Mouse (Mus musculus) stomach, embryonic 14.5 days (tissue): ENCODE results near the gene Trir. TPM values are rescaled to one million over a fixed set of nuclear protein-coding genes. Genes with fewer than 3 reads are reported as not detected.

Experiments used
- ATAC-seq: fragments of 200-750 bp; cut with Nextera tagmentation; 2 replicates; pipeline ENCODE4 v1.8.0; 2017; ENCODE audit warnings: low read depth, moderate TSS enrichment; ENCODE audit not compliant: insufficient number of reproducible peaks, insufficient read depth, low FRiP score
- H3K27ac ChIP-seq: fragments of 300-500 bp; sonication (generic); 2 replicates; pipeline ENCODE4 v1.5.1; 2014; ENCODE audit warnings: mild to moderate bottlenecking, low read length, moderate library complexity, mixed read lengths
- H3K27me3 ChIP-seq: fragments of 300-500 bp; sonication (generic); 2 replicates; pipeline ENCODE4 v1.6.1; 2014; ENCODE audit warnings: low read length, control low read depth, mixed read lengths; ENCODE audit not compliant: control insufficient read depth, insufficient read depth
- H3K36me3 ChIP-seq: fragments of 300-500 bp; sonication (generic); 2 replicates; pipeline ENCODE4 v1.6.1; 2014; ENCODE audit warnings: mild to moderate bottlenecking, control low read depth, low read length, moderate library complexity, mixed read lengths; ENCODE audit not compliant: control insufficient read depth, insufficient read depth
- H3K4me1 ChIP-seq: fragments of 300-500 bp; sonication (generic); 2 replicates; pipeline ENCODE4 v1.6.1; 2014; ENCODE audit warnings: low read length, control low read depth, mixed read lengths; ENCODE audit not compliant: control insufficient read depth, insufficient read depth
- H3K4me2 ChIP-seq: fragments of 300-500 bp; sonication (generic); replicated peaks from 2 replicates; pipeline ENCODE4 v1.6.1; 2014; ENCODE audit warnings: low read depth, low read length, control low read depth
- H3K4me3 ChIP-seq: fragments of 300-500 bp; sonication (generic); 2 replicates; pipeline ENCODE4 v1.5.1; 2014; ENCODE audit warnings: low read depth, low read length, control low read depth
- H3K9ac ChIP-seq: fragments of 300-500 bp; sonication (generic); replicated peaks from 2 replicates; pipeline ENCODE4 v1.6.1; 2014; ENCODE audit warnings: low read depth, mild to moderate bottlenecking, control low read depth, low read length, moderate library complexity, mixed read lengths
- H3K9me3 ChIP-seq: fragments of 300-500 bp; sonication (generic); 2 replicates; pipeline ENCODE4 v1.6.1; 2016; ENCODE audit warnings: low read depth, low read length, control low read depth; ENCODE audit not compliant: control insufficient read depth
- WGBS: fragments of 180-500 bp; shearing (Covaris S2); extraction: QIAGEN DNeasy Blood & Tissue Kit; methylation state at CpG from one replicate; pipeline ENCODE4 v1.1.7; 2014; 5-methylcytosine and 5-hydroxymethylcytosine counted together
- polyA plus RNA-seq: library from polyadenylated mRNA; unstranded; fragments of >200 nt; fragmentation: Nextera tagmentation; extraction: Ambion mirVana; gene quantifications from 2 replicates; pipeline ENCODE4 v1.2.1, GENCODE M21; 2014

The Trir gene
- polyA plus RNA-seq, 1 experiment from 2014 or later: 136 TPM

DNA sequence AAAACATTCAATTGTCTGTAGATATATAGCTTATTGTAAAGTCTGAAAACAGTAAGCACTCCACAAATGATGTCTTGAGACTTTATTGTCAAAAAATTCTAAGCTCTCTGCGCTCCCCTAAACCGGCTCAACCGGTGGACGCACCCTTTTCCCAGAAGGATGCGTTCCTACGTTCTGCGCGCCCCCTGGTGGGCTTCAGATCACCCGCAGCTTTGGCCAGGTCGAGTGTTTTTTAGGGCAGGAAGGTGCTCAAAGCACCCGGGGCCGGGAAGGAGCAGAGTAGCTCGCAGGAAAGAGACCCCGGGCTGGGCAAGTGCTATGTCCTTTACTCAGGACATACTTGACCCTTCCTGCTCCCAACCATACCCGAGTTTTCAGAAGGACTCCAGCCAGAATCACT lies 36.8 kb upstream of the Trir start:
- Histone ChIP-seq H3K27ac (peak overlapping the region; percentile 84), H3K4me1 (peaks cover 17% of the 10 kb centered on the region), H3K9me3 (no peaks in the 10 kb centered on the region), H3K4me2 (peak overlapping the region; percentile 78), H3K27me3 (0 out of 2 replicates have a peak, but pooled peaks cover 3% of the 10 kb centered on the region), H3K4me3 (peak overlapping the region; percentile 68), H3K9ac (peak overlapping the region; percentile 52; the same call in 1 of the 2 replicates), H3K36me3 (no peaks in the 10 kb centered on the region)
- ATAC-seq: peak; percentile 61
- WGBS: under 1% methylated on average over 15 of the region's 15 CpGs

GRCm38 (mm10) chr8:84990349-84990748 lies 36.3 kb upstream of the Trir start, which contains the start of gene Hook2:
Gene Hook2 (plus strand): TSS chr8:84990603.
- WGBS: under 1% methylated on average over 28 of the region's 28 CpGs
- peak within 1 kb of the TSS; percentile 84 for H3K27ac ChIP-seq
- ATAC-seq: peak; percentile 79
- peaks cover 12% of the 10 kb centered on the region; the same call in 1 of the 2 replicates for H3K4me1 ChIP-seq
- H3K4me3 ChIP-seq: peak within 1 kb of the TSS; percentile 68
- H3K4me2 ChIP-seq: peak within 1 kb of the TSS; percentile 78
- no peaks in the 10 kb centered on the region for H3K9me3 ChIP-seq
- H3K36me3 ChIP-seq: no peaks in the 10 kb centered on the region
- H3K9ac ChIP-seq: peak within 1 kb of the TSS; percentile 67
- 0 out of 2 replicates have a peak, but pooled peaks cover 3% of the 10 kb centered on the region for H3K27me3 ChIP-seq

GRCm38 (mm10) chr8:84990836-84991235 lies 35.8 kb upstream of the Trir start:
- Histone ChIP-seq H3K4me3 (peak overlapping the region; percentile 68), H3K9ac (peak overlapping the region; percentile 67), H3K4me2 (peak overlapping the region; percentile 78), H3K4me1 (0 out of 2 replicates have a peak, but pooled peaks cover 10% of the 10 kb centered on the region), H3K27ac (peak overlapping the region; percentile 84), H3K36me3 (no peaks in the 10 kb centered on the region), H3K9me3 (no peaks in the 10 kb centered on the region), H3K27me3 (0 out of 2 replicates have a peak, but pooled peaks cover 3% of the 10 kb centered on the region)
- peak; percentile 82 for ATAC-seq
- 2% methylated on average over 15 of the region's 15 CpGs for WGBS

DNA sequence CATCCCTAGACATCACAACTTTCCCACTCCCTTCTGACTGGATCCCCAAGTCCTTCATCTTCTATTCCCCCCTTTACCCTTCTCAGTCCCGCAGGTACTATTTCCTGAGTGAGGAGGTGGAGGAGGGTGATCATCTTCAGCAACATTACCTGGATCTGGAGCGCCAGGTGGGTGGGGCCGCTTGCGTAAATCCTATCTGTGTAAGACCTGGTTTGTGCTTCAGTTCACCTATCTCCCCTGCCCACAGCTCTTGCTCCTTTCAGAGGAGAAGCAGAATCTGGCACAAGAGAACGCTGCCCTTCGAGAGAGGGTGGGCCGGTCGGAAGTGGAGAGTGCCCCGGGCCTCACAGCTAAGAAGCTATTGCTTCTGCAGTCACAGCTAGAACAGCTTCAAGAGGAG lies 32.2 kb upstream of the Trir start:
- no peaks in the 10 kb centered on the region for H3K27me3 ChIP-seq
- H3K9me3 ChIP-seq: no peaks in the 10 kb centered on the region
- 91% methylated on average over 9 of the region's 9 CpGs for WGBS
- H3K4me3 ChIP-seq: no peak overlapping the region
- H3K4me1 ChIP-seq: peaks cover 11% of the 10 kb centered on the region
- no peak overlapping the region for H3K9ac ChIP-seq
- ATAC-seq: no peak
- H3K4me2 ChIP-seq: no peak overlapping the region
- H3K36me3 ChIP-seq: no peaks in the 10 kb centered on the region
- H3K27ac ChIP-seq: no peak overlapping the region

DNA sequence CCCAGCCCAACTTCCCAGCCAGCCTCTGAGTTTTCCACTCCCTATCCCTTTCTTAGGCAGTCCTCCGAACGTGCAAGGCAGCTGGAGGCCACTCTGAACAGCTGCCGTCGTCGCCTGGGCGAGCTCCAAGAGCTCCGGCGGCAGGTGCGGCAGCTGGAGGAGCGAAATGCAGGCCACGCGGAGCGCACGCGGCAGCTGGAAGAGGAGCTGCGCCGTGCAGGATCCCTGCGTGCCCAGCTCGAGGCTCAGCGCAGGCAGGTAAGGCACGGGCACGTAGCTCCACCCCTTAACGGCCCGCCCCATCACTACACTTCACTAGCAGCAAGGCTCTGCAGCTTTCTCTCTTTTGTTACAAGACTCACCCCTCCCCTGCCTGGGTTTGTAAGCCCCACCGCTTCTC lies 30.9 kb upstream of the Trir start:
- no peaks in the 10 kb centered on the region for H3K27me3 ChIP-seq
- no peak overlapping the region for H3K27ac ChIP-seq
- H3K9me3 ChIP-seq: no peaks in the 10 kb centered on the region
- H3K4me3 ChIP-seq: no peak overlapping the region
- no peaks in the 10 kb centered on the region for H3K36me3 ChIP-seq
- H3K9ac ChIP-seq: no peak overlapping the region
- H3K4me1 ChIP-seq: peaks cover 11% of the 10 kb centered on the region
- ATAC-seq: no peak
- no peak overlapping the region for H3K4me2 ChIP-seq
- WGBS: 29% methylated on average over 25 of the region's 25 CpGs

- no peak for ATAC-seq
- Histone ChIP-seq H3K27ac (no peak overlapping the region), H3K9me3 (no peaks in the 10 kb centered on the region), H3K27me3 (no peaks in the 10 kb centered on the region), H3K4me3 (no peak overlapping the region), H3K36me3 (no peaks in the 10 kb centered on the region), H3K9ac (no peak overlapping the region), H3K4me1 (peaks cover 6% of the 10 kb centered on the region), H3K4me2 (no peak overlapping the region)
- WGBS: 79% methylated on average over 5 of the region's 5 CpGs
Observed at GRCm38 (mm10) chr8:84996978-84997377, 29.6 kb upstream of the Trir start.

GRCm38 (mm10) chr8:84997649-84998295 lies 28.9 kb upstream of the Trir start:
- ATAC-seq: peak; percentile 79
- no peaks in the 10 kb centered on the region for H3K9me3 ChIP-seq
- no peak overlapping the region for H3K27ac ChIP-seq
- H3K4me3 ChIP-seq: no peak overlapping the region
- WGBS: 9% methylated on average over 19 of the region's 19 CpGs
- H3K36me3 ChIP-seq: no peaks in the 10 kb centered on the region
- H3K9ac ChIP-seq: 0 out of 2 replicates have a peak overlapping the region, but pooled peaks have one; percentile 21
- H3K4me2 ChIP-seq: peak overlapping the region; percentile 12; the same call in 1 of the 2 replicates
- H3K4me1 ChIP-seq: peaks cover 5% of the 10 kb centered on the region
- no peaks in the 10 kb centered on the region for H3K27me3 ChIP-seq

GRCm38 (mm10) chr8:85007686-85008085 lies 18.9 kb upstream of the Trir start:
- Histone ChIP-seq H3K9ac (no peak overlapping the region), H3K4me1 (no peaks in the 10 kb centered on the region), H3K27me3 (peaks cover 18% of the 10 kb centered on the region), H3K9me3 (no peaks in the 10 kb centered on the region), H3K4me2 (no peak overlapping the region), H3K27ac (no peak overlapping the region), H3K4me3 (no peak overlapping the region), H3K36me3 (no peaks in the 10 kb centered on the region)
- ATAC-seq: no peak
- 19% methylated on average over 25 of the region's 25 CpGs for WGBS
